Mouse (Mus musculus) liver, embryonic 12.5 days (tissue): ENCODE results near the gene Rassf8. TPM values are rescaled to one million over a fixed set of nuclear protein-coding genes. Genes with fewer than 3 reads are reported as not detected.

ENCODE experiments used
- ATAC-seq: fragments of 200-750 bp; cut with Nextera tagmentation; 2 replicates; pipeline ENCODE4 v1.8.0; 2017; ENCODE audit warnings: moderate number of reproducible peaks, mild to moderate bottlenecking, moderate library complexity
- H3K27ac ChIP-seq: fragments of 300-500 bp; sonication (generic); 2 replicates; pipeline ENCODE4 v1.5.1; 2016; ENCODE audit warnings: mild to moderate bottlenecking
- H3K27me3 ChIP-seq: fragments of 300-500 bp; sonication (generic); replicated peaks from 2 replicates; pipeline ENCODE4 v1.6.1; 2016; ENCODE audit warnings: mild to moderate bottlenecking, moderate library complexity
- H3K36me3 ChIP-seq: fragments of 300-500 bp; sonication (generic); 2 replicates; pipeline ENCODE4 v1.6.1; 2016; ENCODE audit warnings: mild to moderate bottlenecking, moderate library complexity
- H3K4me1 ChIP-seq: fragments of 300-500 bp; sonication (generic); 2 replicates; pipeline ENCODE4 v1.6.1; 2016
- H3K4me2 ChIP-seq: fragments of 300-500 bp; sonication (generic); 2 replicates; pipeline ENCODE4 v1.6.1; 2016; ENCODE audit warnings: mild to moderate bottlenecking, moderate library complexity
- H3K4me3 ChIP-seq: fragments of 300-500 bp; sonication (generic); 2 replicates; pipeline ENCODE4 v1.5.1; 2016; ENCODE audit warnings: mild to moderate bottlenecking, moderate library complexity
- H3K9ac ChIP-seq: fragments of 300-500 bp; sonication (generic); 2 replicates; pipeline ENCODE4 v1.6.1; 2016; ENCODE audit warnings: mild to moderate bottlenecking, moderate library complexity
- H3K9me3 ChIP-seq: fragments of 300-500 bp; sonication (generic); replicated peaks from 2 replicates; pipeline ENCODE4 v1.6.1; 2016; ENCODE audit warnings: mild to moderate bottlenecking, moderate library complexity
- WGBS: fragments of 180-500 bp; shearing (Covaris S2); methylation state at CpG from one replicate; pipeline ENCODE4 v1.1.7; 2016; ENCODE audit not compliant: insufficient replicate concordance; 5-methylcytosine and 5-hydroxymethylcytosine counted together
- polyA plus RNA-seq: library from polyadenylated mRNA; unstranded; fragments of >200 nt; fragmentation: Nextera tagmentation; extraction: Ambion mirVana; gene quantifications from 2 replicates; pipeline ENCODE4 v1.2.1, GENCODE M21; 2016

Rassf8 gene
- polyA plus RNA-seq, 1 experiment from 2014 or later, result 1.2 TPM

DNA sequence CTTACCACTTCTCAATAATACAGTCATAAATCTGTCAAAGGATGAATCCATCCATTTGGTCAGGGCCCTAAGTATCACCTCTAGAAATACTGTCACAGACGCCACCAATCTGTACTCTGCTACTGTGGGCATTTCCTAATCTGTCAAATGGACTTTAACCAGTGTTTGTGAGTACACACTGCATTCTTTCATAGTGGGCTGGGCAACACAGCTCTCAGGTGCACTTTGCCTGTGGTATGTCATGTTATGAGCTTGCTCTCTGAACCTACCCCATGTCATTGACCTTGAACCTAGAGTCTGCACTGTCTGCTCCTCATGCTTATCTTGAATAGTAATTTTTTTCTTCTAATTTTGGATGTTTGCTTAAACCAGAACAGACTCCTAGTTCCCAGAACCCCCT is 64.6 kb downstream of the Rassf8 start:
- peak; percentile 49; the same call in 1 of the 2 replicates for ATAC-seq
- Histone ChIP-seq H3K36me3 (0 out of 2 replicates have a peak, but pooled peaks cover 3% of the 10 kb centered on the region), H3K27ac (no peak overlapping the region), H3K9ac (no peak overlapping the region), H3K4me1 (no peaks in the 10 kb centered on the region), H3K27me3 (no peaks in the 10 kb centered on the region), H3K4me3 (no peak overlapping the region), H3K9me3 (no peaks in the 10 kb centered on the region), H3K4me2 (no peak overlapping the region)
- 59% methylated on average over 1 of the region's 1 CpGs for WGBS

DNA sequence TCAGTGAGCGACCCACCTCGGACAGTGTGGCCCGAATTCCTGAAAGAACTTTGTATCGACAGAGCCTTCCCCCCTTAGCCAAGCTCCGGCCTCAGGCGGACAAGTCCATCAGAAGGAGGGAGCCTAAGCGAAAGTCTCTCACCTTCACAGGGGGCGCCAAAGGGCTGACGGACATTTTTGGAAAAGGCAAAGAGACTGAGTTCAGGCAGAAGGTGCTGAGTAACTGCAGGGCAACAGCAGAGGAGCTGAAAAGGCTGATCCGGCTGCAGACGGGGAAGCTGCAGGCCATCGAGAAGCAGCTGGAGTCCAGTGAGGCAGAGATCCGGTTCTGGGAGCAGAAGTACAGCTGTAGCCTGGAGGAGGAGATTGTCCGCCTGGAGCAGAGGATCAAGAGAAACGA is 68.7 kb downstream of the Rassf8 start:
- Histone ChIP-seq H3K27ac (no peak overlapping the region), H3K4me3 (no peak overlapping the region), H3K36me3 (0 out of 2 replicates have a peak, but pooled peaks cover 4% of the 10 kb centered on the region), H3K4me2 (no peak overlapping the region), H3K9me3 (no peaks in the 10 kb centered on the region), H3K9ac (no peak overlapping the region), H3K27me3 (no peaks in the 10 kb centered on the region), H3K4me1 (no peaks in the 10 kb centered on the region)
- 31% methylated on average over 15 of the region's 15 CpGs for WGBS
- no peak for ATAC-seq

DNA sequence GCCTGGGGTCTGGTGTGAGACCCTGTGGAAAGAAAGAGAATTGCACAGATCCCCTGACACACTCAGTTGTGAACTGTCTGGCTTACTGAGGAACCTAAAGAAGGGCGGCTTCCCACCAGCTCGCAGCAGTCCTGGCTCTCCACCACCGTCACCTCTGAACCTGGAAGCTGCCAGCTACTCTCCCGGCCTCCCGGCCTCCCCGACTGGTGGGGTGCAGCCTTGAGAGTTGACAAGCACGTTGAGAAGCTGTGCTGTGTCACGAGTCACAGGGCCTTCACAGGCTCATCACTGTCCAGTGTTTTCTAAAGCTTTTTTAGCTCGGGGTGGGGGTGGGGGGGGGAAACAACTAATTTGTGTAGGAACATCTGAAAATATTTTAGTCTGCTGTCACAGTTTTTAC is 72.6 kb downstream of the Rassf8 start:
- no peak overlapping the region for H3K9ac ChIP-seq
- H3K4me1 ChIP-seq, result peaks cover 9% of the 10 kb centered on the region; the same call in 1 of the 2 replicates
- H3K9me3 ChIP-seq, result no peaks in the 10 kb centered on the region
- H3K27ac ChIP-seq, result no peak overlapping the region
- no peak overlapping the region for H3K4me2 ChIP-seq
- H3K36me3 ChIP-seq, result 0 out of 2 replicates have a peak, but pooled peaks cover 4% of the 10 kb centered on the region
- H3K27me3 ChIP-seq, result no peaks in the 10 kb centered on the region
- ATAC-seq, result no peak
- no peak overlapping the region for H3K4me3 ChIP-seq
- WGBS, result 72% methylated on average over 9 of the region's 9 CpGs

DNA sequence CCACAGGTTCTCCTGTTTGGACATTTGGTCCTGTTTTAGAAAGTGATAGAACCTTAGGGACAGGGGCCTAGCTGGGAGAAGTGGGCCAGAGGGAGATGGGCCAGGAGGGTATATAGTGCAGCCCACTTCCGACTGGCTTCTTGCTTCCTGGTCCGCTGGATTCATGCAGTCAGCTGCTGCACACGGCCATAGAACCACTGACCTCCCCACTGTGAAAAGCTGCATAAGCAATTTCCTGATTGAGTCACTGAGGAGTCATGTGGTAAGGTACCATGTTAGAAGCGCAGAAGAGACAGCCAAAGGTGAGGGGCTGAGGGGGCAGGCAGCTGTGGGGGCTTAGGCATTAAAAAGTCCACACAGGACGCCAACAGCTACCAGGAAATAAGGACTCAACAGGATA is 75.7 kb downstream of the Rassf8 start:
- WGBS, result 62% methylated on average over 5 of the region's 5 CpGs
- H3K9ac ChIP-seq, result no peak overlapping the region
- no peak overlapping the region for H3K27ac ChIP-seq
- H3K36me3 ChIP-seq, result no peaks in the 10 kb centered on the region
- H3K4me1 ChIP-seq, result peaks cover 9% of the 10 kb centered on the region; the same call in 1 of the 2 replicates
- H3K4me2 ChIP-seq, result no peak overlapping the region
- H3K4me3 ChIP-seq, result no peak overlapping the region
- H3K9me3 ChIP-seq, result no peaks in the 10 kb centered on the region
- H3K27me3 ChIP-seq, result no peaks in the 10 kb centered on the region
- 0 out of 2 replicates have a peak, but pooled peaks have one; percentile 11 for ATAC-seq

DNA sequence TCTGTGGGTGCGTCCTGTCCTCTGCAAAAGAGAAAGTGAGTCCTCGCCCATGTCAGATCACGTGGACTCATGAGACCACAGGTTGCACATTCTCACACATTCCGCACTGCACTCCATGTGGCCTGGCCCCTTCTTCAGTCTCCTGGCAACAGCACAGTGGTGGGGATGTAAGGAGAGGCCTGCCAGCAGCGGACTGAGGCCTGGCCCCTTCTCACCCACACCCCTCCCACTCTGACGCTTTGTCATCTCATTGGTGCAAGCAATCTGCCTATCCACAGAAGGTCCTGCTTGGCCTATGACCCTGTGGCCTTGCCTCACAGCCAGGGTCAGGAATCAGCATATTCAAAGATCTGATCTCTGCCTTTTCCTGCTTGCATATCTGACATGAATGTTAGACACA is 76.6 kb downstream of the Rassf8 start:
- H3K9me3 ChIP-seq, result no peaks in the 10 kb centered on the region
- H3K27me3 ChIP-seq, result no peaks in the 10 kb centered on the region
- peak; percentile 65 for ATAC-seq
- no peak overlapping the region for H3K4me3 ChIP-seq
- WGBS, result 57% methylated on average over 6 of the region's 6 CpGs
- no peak overlapping the region for H3K9ac ChIP-seq
- no peak overlapping the region for H3K4me2 ChIP-seq
- no peak overlapping the region for H3K27ac ChIP-seq
- no peaks in the 10 kb centered on the region for H3K36me3 ChIP-seq
- peaks cover 9% of the 10 kb centered on the region; the same call in 1 of the 2 replicates for H3K4me1 ChIP-seq

DNA sequence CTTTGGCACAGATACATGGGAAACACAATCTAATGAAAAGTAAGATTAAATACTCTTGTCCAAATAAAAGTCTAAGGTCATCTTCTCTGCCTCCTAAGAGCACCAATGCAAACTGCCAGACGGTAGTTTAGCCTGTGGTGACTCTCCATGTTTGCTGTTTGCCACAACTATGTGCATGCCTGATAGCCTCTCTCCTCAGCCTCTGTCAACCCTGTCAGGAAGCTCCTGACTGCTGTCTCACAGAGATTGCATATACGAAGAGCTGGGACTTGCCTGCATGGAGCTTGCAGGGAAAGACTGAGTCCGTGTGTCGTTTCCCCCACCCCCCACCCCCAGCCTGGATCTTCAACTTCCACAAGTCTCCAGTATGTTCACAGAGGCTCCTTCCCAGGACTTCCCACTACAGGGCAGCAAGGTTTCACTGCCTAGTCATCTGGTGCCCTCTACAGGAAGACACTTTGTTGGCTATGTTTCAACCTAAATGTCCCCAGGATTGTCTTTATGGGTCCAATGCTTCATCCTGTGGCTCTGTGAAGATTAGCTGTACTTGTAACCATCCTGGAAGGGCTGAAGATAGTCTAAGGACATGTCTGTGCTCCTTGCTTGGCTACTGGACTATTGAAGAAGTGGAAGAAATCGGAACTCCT is 77.2 kb downstream of the Rassf8 start:
- no peak overlapping the region for H3K4me2 ChIP-seq
- H3K27ac ChIP-seq, result no peak overlapping the region
- H3K4me1 ChIP-seq, result peaks cover 9% of the 10 kb centered on the region; the same call in 1 of the 2 replicates
- 24% methylated on average over 5 of the region's 5 CpGs for WGBS
- no peaks in the 10 kb centered on the region for H3K36me3 ChIP-seq
- peak; percentile 57 for ATAC-seq
- no peak overlapping the region for H3K9ac ChIP-seq
- H3K9me3 ChIP-seq, result no peaks in the 10 kb centered on the region
- H3K4me3 ChIP-seq, result no peak overlapping the region
- no peaks in the 10 kb centered on the region for H3K27me3 ChIP-seq

DNA sequence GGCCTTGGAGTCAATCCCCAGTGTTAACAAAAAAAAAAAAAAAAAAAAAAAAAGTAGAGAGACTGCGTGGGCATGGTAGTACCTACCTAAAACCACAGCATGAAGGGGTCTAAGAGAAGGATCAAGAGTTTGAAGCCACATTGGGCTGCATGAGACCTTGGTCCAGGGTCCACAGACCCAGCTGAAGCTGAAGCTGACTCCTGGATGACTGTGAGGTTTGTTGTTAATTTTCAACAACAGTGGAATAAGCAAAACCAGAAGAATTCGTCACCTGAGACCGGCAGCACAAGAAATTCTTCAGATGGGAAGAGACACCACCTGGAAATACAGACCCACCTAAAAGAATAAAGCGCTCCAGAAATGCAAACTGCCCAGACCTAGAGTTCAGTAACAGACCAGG is 79.8 kb downstream of the Rassf8 start:
- Histone ChIP-seq H3K27ac (no peak overlapping the region), H3K4me3 (no peak overlapping the region), H3K9ac (no peak overlapping the region), H3K27me3 (peaks cover 6% of the 10 kb centered on the region; the same call in 1 of the 2 replicates), H3K4me2 (no peak overlapping the region), H3K36me3 (no peaks in the 10 kb centered on the region), H3K9me3 (no peaks in the 10 kb centered on the region), H3K4me1 (peaks cover 9% of the 10 kb centered on the region; the same call in 1 of the 2 replicates)
- ATAC-seq, result no peak
- 69% methylated on average over 4 of the region's 4 CpGs for WGBS

DNA sequence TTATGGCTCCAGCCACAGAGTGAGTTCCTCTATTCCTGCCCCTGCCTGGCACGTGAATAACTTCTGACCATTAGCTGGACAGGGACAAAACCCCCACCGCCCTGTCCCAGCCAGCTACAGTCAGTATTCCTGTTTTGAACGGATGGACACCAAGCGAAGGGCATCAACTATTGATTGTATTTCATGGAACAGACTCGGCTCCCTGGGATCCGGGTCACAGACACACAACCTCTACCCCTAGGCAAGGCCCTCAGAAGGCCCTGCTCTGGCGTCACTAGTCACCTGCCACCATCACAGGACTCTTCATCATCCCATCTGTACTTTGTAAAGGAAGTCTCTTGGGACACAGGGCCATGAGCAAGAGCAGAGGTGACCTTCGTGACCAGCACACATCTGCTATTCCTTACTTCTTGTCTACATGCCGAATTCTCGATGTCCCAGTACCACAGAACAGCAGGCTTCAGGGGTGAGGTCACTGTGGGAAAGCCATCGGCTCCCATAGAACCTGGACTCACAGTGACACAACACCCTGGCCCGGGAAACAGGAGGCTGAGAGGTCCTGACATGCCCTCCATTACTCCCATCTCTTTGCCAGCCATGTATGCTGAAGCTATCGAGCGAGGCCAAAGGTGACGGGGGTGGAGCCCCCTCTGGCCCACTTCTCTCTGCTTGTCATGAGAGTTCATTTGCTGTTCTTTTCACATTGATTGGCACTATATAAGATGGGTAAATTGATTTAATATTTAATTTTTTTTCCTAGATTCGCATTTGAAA is 82.7 kb downstream of the Rassf8 start:
- Histone ChIP-seq H3K9me3 (no peaks in the 10 kb centered on the region), H3K4me1 (no peaks in the 10 kb centered on the region), H3K27ac (no peak overlapping the region), H3K4me2 (no peak overlapping the region), H3K36me3 (no peaks in the 10 kb centered on the region), H3K27me3 (peaks cover 6% of the 10 kb centered on the region; the same call in 1 of the 2 replicates), H3K4me3 (no peak overlapping the region), H3K9ac (no peak overlapping the region)
- 67% methylated on average over 16 of the region's 16 CpGs for WGBS
- ATAC-seq, result peak; percentile 55; the same call in 1 of the 2 replicates

DNA sequence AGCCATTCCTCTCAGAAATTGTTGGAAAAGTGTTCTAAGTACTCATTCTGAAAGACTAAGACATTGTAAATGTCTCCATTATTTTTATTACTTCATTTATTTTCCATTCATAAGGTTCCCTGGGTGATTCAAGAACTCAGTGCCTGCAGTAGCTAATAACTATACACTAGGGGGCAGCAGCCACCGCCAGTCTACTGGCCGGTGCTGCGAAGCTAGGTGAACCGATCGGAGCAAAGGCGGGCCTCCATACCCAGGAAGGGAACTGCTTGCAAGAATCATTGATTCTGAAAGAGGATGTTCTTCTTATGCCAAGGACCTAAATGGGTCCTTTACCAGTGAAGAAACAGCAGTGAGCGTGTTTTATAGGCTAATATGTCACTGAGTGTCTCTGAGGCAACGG is 83.6 kb downstream of the Rassf8 start:
- no peak overlapping the region for H3K4me3 ChIP-seq
- H3K4me2 ChIP-seq, result no peak overlapping the region
- H3K9me3 ChIP-seq, result no peaks in the 10 kb centered on the region
- 16% methylated on average over 8 of the region's 8 CpGs for WGBS
- H3K27me3 ChIP-seq, result peaks cover 6% of the 10 kb centered on the region; the same call in 1 of the 2 replicates
- no peak overlapping the region for H3K9ac ChIP-seq
- no peaks in the 10 kb centered on the region for H3K36me3 ChIP-seq
- no peak; the same call in 1 of the 2 replicates for ATAC-seq
- no peak overlapping the region for H3K27ac ChIP-seq
- no peaks in the 10 kb centered on the region for H3K4me1 ChIP-seq

DNA sequence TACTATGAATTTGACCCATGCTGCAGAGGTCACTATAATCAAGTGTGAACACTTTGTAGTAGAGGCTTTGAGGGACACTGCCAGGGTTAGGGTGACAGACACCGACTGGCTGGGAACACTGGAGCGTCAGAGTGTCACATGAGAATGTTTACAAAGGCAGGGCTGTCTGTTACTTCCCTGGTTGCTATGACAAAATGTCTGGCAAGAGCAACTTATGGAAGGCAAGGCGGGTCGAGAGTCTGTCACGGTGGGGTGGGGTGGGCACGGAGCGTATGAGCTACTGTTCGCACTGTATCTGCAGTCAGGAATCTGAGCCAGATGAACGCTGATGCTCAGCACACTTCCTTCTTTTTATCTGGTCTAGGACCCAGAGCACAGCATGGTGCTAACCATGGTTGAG is 84.1 kb downstream of the Rassf8 start:
- Histone ChIP-seq H3K9ac (no peak overlapping the region), H3K36me3 (no peaks in the 10 kb centered on the region), H3K4me2 (no peak overlapping the region), H3K9me3 (no peaks in the 10 kb centered on the region), H3K27ac (no peak overlapping the region), H3K27me3 (peaks cover 6% of the 10 kb centered on the region; the same call in 1 of the 2 replicates), H3K4me1 (no peaks in the 10 kb centered on the region), H3K4me3 (no peak overlapping the region)
- no peak for ATAC-seq
- WGBS, result 60% methylated on average over 9 of the region's 9 CpGs

DNA sequence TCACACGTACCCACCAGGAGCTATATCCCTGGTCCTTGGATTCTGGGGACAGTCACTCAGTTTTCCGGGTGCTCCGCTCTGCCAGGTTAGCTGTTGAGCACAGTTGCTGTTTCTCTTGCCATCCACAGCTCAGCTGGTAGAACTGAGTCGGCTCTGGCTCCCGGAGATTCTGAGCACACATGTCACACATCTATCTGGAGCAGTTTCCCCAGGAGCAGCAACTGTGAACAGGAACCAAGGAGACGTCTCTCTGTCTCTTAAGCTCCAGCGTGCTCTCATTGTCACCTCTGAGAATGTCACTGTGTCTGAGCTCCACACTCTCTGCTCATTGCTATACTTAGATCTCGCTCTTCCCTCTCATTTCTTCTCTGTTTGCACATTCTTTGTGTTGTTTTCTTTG is 86.4 kb downstream of the Rassf8 start:
- ATAC-seq, result no peak
- H3K4me3 ChIP-seq, result no peak overlapping the region
- no peak overlapping the region for H3K9ac ChIP-seq
- no peak overlapping the region for H3K4me2 ChIP-seq
- 60% methylated on average over 8 of the region's 8 CpGs for WGBS
- no peaks in the 10 kb centered on the region for H3K9me3 ChIP-seq
- H3K27ac ChIP-seq, result no peak overlapping the region
- H3K27me3 ChIP-seq, result peaks cover 6% of the 10 kb centered on the region; the same call in 1 of the 2 replicates
- H3K36me3 ChIP-seq, result no peaks in the 10 kb centered on the region
- no peaks in the 10 kb centered on the region for H3K4me1 ChIP-seq

DNA sequence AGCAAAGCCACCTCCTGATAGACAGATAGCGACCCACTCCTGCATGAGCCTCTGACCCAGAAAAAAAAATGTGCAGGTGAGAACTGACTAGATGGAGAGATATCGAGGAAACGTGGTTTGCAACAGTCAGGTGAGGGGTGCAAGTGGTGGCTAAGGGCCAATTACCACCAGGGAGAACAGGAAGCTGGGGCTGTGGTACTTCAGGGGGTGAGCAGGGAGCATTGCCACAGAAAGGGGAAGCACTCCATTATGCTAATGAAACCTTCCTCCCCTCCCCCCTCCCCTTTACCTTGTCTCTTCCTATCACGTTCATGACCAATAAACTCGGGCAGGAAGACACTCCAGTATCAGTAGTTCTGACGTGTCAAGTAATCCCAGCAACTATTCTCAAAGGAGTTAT is 88.8 kb downstream of the Rassf8 start:
- Histone ChIP-seq H3K36me3 (no peaks in the 10 kb centered on the region), H3K27ac (no peak overlapping the region), H3K4me2 (no peak overlapping the region), H3K4me1 (no peaks in the 10 kb centered on the region), H3K4me3 (no peak overlapping the region), H3K27me3 (peaks cover 6% of the 10 kb centered on the region; the same call in 1 of the 2 replicates), H3K9me3 (no peaks in the 10 kb centered on the region), H3K9ac (no peak overlapping the region)
- ATAC-seq, result no peak
- 19% methylated on average over 6 of the region's 6 CpGs for WGBS
